Mouse (Mus musculus): ENCODE data around the gene Ttc25. TPM values are rescaled to one million over a fixed set of nuclear protein-coding genes. Genes with fewer than 3 reads are reported as not detected.
A peak's percentile ranks its signal among the peaks of the same experiment; 100 is the strongest.

Gene Ttc25
- polyA plus RNA-seq, 1 experiment from 2014 or later = 0.17 TPM

DNA sequence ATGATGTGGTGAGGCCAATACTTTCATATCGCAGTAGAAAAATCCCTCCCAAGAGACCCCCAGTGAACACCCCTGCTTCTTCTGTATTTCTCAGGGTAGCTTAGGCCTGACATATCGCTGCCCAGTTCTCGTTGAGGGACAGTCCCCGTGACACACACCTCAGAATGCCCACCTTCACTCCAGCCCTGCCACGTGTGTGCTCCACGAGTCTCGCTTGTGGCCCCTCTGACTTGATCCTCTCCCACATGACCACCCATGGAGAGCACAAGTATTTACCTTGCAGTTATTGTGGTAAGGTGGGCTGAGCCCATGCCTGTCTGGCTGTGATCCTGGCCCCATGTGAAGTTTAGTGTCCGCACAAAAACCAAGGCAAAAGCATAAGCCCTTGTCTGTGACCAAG lies 23.3 kb downstream of the Ttc25 start:
- Histone ChIP-seq H3K36me3 (ENCODE audit: control insufficient read depth, insufficient read depth, low read length) (no peaks in the 10 kb centered on the region), H3K4me3 (ENCODE audit: low read depth, low read length) (no peak overlapping the region), H3K4me1 (replicated peaks; ENCODE audit: control insufficient read depth, insufficient read depth) (no peaks in the 10 kb centered on the region), H3K27me3 (ENCODE audit: control insufficient read depth, insufficient read depth, low read length) (no peaks in the 10 kb centered on the region), H3K4me2 (replicated peaks; ENCODE audit: low read depth) (no peak overlapping the region), H3K9ac (ENCODE audit: low read length) (no peak overlapping the region), H3K27ac (replicated peaks) (no peak overlapping the region), H3K9me3 (ENCODE audit: control insufficient read depth, low read length) (no peaks in the 10 kb centered on the region)
- DNase-seq (ENCODE audit: low spot score) = no peak
- no peak for TF ChIP-seq CTCF (IDR thresholded peaks at IDR 0.05; ENCODE audit: low read depth)
- TF ChIP-seq EP300 (optimal IDR thresholded peaks at IDR 0.05) = no peak
- 81% methylated on average over 8 of the region's 8 CpGs for WGBS
- ATAC-seq (ENCODE audit: low FRiP score, low TSS enrichment) = no peak

DNA sequence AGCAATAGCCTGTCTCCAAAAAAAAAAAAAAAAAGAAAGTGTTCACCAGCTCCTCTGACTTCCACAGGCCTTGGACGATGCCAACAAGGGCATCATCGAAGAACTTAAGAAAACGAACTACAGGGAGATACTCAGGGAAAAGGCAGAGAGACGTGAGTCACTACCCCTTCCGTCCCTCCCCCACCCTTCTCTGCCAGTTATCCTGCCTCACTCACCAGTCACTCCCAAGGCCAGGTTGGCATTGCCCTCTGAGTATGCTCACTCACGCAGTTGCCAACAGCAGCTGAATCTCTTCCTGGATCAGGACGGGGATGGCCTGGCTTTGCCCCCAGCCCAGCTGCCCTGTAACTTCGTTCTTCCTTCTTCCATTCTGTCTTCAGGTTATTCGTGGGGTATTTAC lies 24.4 kb downstream of the Ttc25 start:
- Histone ChIP-seq H3K27ac (replicated peaks) (no peak overlapping the region), H3K4me1 (replicated peaks; ENCODE audit: control insufficient read depth, insufficient read depth) (no peaks in the 10 kb centered on the region), H3K4me2 (replicated peaks; ENCODE audit: low read depth) (no peak overlapping the region), H3K36me3 (ENCODE audit: control insufficient read depth, insufficient read depth, low read length) (no peaks in the 10 kb centered on the region), H3K4me3 (ENCODE audit: low read depth, low read length) (no peak overlapping the region), H3K27me3 (ENCODE audit: control insufficient read depth, insufficient read depth, low read length) (no peaks in the 10 kb centered on the region), H3K9me3 (ENCODE audit: control insufficient read depth, low read length) (no peaks in the 10 kb centered on the region), H3K9ac (ENCODE audit: low read length) (no peak overlapping the region)
- no peak for ATAC-seq (ENCODE audit: low FRiP score, low TSS enrichment)
- no peak for DNase-seq (ENCODE audit: low spot score)
- 48% methylated on average over 9 of the region's 9 CpGs for WGBS
- TF ChIP-seq CTCF (IDR thresholded peaks at IDR 0.05; ENCODE audit: low read depth) (no peak), EP300 (optimal IDR thresholded peaks at IDR 0.05) (no peak)

DNA sequence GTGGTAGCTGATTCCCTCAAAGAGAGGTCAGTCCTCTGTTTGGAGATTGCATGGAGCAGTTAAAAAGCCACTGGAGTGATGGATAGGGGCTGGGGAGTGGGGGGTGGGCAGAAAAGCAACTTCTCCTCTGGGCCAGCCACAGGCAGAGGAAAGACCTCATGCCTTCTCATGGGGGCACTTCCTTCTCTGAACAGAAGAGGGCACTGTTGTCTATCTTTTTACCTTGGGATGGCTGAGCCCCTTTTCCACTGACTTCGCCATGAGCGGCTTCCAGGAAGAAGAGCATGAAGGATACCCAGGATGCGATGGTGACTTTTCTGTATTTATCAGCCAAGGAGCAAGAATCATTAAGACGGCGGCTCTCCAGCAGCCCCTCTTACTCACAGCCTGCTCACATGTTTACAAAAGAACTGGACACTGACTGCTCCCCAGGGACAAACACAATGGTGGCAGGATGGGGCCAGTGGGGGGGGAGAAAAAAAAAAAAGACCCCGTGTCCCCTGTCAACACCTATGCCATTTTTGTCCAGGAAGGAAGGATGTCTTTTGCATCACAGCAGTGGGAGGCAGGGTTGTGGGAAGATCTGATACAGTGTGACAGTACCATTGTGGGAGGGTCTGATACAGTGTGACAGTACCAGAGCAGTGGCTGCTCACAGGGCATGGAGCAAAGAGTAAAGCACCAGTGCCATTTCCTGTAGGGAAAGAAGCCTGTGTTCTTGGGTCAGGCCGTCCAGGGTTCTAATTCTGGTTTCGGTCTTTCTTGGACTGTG lies 25.2 kb downstream of the Ttc25 start:
- ATAC-seq (ENCODE audit: low FRiP score, low TSS enrichment) = peak; percentile 28; the same call in 1 of the 2 replicates
- Histone ChIP-seq H3K27me3 (ENCODE audit: control insufficient read depth, insufficient read depth, low read length) (no peaks in the 10 kb centered on the region), H3K9me3 (ENCODE audit: control insufficient read depth, low read length) (no peaks in the 10 kb centered on the region), H3K27ac (replicated peaks) (no peak overlapping the region), H3K4me3 (ENCODE audit: low read depth, low read length) (peak overlapping the region; percentile 14; the same call in 1 of the 2 replicates), H3K36me3 (ENCODE audit: control insufficient read depth, insufficient read depth, low read length) (no peaks in the 10 kb centered on the region), H3K9ac (ENCODE audit: low read length) (no peak overlapping the region), H3K4me2 (replicated peaks; ENCODE audit: low read depth) (peak overlapping the region; percentile 44), H3K4me1 (replicated peaks; ENCODE audit: control insufficient read depth, insufficient read depth) (no peaks in the 10 kb centered on the region)
- WGBS = 10% methylated on average over 8 of the region's 8 CpGs
- TF ChIP-seq CTCF (IDR thresholded peaks at IDR 0.05; ENCODE audit: low read depth) = peak; percentile 88
- TF ChIP-seq EP300 (optimal IDR thresholded peaks at IDR 0.05) = no peak
- DNase-seq (ENCODE audit: low spot score) = peak; percentile 68

DNA sequence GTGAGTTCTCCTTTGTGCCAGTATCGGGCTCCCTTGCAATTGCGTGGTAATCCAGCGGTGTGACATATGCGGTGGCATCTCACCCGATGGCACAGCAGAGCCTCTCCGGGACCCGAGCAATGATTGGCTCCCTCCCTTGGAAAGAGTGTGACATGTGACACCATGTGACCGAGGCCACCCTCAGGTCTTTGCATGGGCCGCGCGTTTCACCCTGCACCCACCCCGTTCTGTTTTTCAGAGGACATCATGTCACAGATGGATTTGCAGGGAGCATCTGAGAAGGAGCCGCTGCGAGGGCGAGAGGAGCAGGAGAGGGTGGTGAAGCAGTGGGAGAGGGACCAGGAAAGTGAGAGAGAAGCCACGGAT lies 25.8 kb downstream of the Ttc25 start:
- peak overlapping the region; percentile 44 for H3K4me2 ChIP-seq (replicated peaks; ENCODE audit: low read depth)
- H3K27me3 ChIP-seq (ENCODE audit: control insufficient read depth, insufficient read depth, low read length) = no peaks in the 10 kb centered on the region
- no peak overlapping the region for H3K27ac ChIP-seq (replicated peaks)
- H3K4me1 ChIP-seq (replicated peaks; ENCODE audit: control insufficient read depth, insufficient read depth) = no peaks in the 10 kb centered on the region
- peak overlapping the region; percentile 35; the same call in 1 of the 2 replicates for H3K9ac ChIP-seq (ENCODE audit: low read length)
- DNase-seq (ENCODE audit: low spot score) (no peak), ATAC-seq (ENCODE audit: low FRiP score, low TSS enrichment) (no peak)
- H3K4me3 ChIP-seq (ENCODE audit: low read depth, low read length) = peak overlapping the region; percentile 14; the same call in 1 of the 2 replicates
- TF ChIP-seq CTCF (IDR thresholded peaks at IDR 0.05; ENCODE audit: low read depth) (no peak), EP300 (optimal IDR thresholded peaks at IDR 0.05) (no peak)
- WGBS = 10% methylated on average over 16 of the region's 16 CpGs
- H3K9me3 ChIP-seq (ENCODE audit: control insufficient read depth, low read length) = no peaks in the 10 kb centered on the region
- no peaks in the 10 kb centered on the region for H3K36me3 ChIP-seq (ENCODE audit: control insufficient read depth, insufficient read depth, low read length)

DNA sequence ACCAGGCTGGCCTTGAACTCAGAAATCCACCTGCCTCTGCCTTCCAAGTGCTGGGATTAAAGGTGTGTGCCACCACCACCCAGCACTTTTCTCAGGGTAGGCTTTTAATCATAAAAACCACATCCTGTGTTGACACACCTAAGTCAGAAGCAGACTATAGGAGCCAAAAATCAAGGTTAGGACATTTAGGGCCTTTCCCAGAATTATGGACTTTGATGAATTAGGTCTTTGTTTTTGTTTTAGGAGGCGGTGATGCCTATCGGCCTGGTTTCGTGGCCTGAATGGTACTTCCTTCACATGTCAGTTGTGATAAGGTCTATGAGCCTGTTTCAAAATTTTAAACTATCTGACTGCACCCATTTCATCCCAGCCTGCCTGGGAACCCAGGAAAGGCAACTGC lies 28.8 kb downstream of the Ttc25 start:
- Histone ChIP-seq H3K27me3 (ENCODE audit: control insufficient read depth, insufficient read depth, low read length) (no peaks in the 10 kb centered on the region), H3K4me1 (replicated peaks; ENCODE audit: control insufficient read depth, insufficient read depth) (no peaks in the 10 kb centered on the region), H3K4me2 (replicated peaks; ENCODE audit: low read depth) (no peak overlapping the region; the same call in 1 of the 2 replicates), H3K27ac (replicated peaks) (peak overlapping the region; percentile 41; the same call in 1 of the 2 replicates), H3K36me3 (ENCODE audit: control insufficient read depth, insufficient read depth, low read length) (no peaks in the 10 kb centered on the region), H3K4me3 (ENCODE audit: low read depth, low read length) (0 out of 2 replicates have a peak overlapping the region, but pooled peaks have one; percentile 56), H3K9ac (ENCODE audit: low read length) (no peak overlapping the region), H3K9me3 (ENCODE audit: control insufficient read depth, low read length) (no peaks in the 10 kb centered on the region)
- ATAC-seq (ENCODE audit: low FRiP score, low TSS enrichment) (no peak), DNase-seq (ENCODE audit: low spot score) (no peak)
- TF ChIP-seq EP300 (optimal IDR thresholded peaks at IDR 0.05) = no peak
- TF ChIP-seq CTCF (IDR thresholded peaks at IDR 0.05; ENCODE audit: low read depth) = no peak
- 91% methylated on average over 3 of the region's 3 CpGs for WGBS

Data from stomach, postnatal 0 days (tissue).